Mouse (Mus musculus): Measurements from ENCODE around the gene Ifi47.
"Not testable (repeated sequence)": the region's sequence is repeated elsewhere in the genome, so short reads cannot be mapped to it uniquely, and the experiment has no call there.

Gene Ifi47

DNA sequence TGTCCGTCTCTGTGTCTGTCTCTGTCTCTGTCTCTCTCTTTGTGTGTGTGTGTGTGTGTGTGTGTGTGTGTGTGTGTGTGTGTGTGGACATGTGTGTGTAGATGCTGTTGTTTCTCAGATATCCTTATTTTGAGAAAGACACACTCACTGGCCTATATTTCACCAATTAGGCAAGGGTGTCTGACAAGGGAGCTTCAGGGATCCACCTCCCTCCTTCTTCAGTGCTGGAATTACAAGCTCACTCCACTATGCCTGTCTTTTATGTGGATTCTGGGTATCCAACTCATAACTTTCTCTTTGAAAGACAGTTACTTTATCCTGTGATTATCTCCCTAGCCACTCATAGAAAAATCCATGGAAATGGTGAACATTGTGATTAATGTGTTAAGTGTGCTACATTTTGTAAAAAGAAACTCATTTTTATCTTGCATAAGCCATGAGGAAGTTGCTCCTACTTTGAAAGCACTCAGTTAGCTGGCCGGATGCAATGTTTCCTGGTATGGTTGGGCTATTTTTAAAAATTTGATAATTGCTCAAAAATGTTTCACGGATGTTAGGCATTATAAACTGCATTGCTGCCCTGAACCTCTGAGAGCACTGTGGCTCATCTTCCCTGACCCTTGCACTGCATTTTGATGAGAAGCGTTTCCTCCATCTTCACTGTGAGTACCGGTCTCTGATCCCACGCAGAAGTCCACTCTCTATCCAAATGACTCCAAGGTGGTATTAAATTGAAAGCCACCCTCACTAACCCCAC lies at the start of gene Ifi47:
Gene Ifi47 (plus strand): TSS at position 587 of the 757 bp plus-strand sequence.
- not testable (repeated sequence) for DNase-seq (ENCODE audit: low read depth, low spot score)

DNA sequence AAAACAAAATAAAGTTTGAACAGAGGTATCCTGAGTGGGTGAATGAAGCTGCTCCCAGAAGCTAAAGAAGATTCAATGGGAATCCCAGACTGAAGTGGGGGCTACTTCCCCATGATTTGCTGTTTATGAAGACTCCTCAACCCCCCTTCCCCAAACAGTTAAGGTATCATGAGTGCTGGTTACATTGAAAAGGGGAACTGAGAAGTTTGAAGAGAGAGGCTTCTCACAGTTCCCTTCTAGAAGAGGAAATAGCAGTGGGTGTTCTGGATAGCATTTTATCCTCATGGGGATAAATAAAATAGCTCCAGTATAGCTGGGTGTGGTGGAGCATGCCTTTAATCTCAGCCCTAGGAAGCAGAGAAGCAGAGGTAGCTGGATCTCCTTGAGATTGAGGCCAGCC lies 26.3 kb upstream of the Ifi47 start:
- not testable (repeated sequence) for DNase-seq (ENCODE audit: low read depth, low spot score)

- DNase-seq (ENCODE audit: low read depth, low spot score): not testable (repeated sequence)
Observed at GRCm38 (mm10) chr11:49051093-49051891, 25.1 kb upstream of the Ifi47 start, which contains the start of gene 9930111J21Rik2. 9930111J21Rik2 (minus strand) TSS chr11:49051242.

DNA sequence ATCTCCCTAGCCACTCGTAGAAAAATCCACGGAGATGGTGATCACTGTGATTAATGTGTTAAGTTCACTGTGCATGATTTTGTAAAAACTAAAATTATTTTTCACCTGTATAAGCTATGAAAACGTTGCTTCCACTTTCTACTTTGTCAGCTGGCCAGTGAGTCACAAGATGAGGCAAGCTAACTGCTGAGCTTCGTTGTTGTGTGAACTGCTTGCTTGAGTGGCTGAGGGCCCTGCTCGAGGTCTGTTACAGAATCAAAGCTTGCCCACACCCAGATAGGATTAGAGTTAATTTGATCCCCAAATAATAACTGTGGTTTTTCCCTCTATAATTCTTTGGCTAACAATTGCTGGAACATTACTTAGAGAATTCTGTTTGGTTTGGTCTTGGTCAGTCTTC lies 24.5 kb upstream of the Ifi47 start:
- not testable (repeated sequence) for DNase-seq (ENCODE audit: low read depth, low spot score)

- not testable (repeated sequence) for DNase-seq (ENCODE audit: low read depth, low spot score)
Observed at GRCm38 (mm10) chr11:49060061-49060460, 16.3 kb upstream of the Ifi47 start.

DNA sequence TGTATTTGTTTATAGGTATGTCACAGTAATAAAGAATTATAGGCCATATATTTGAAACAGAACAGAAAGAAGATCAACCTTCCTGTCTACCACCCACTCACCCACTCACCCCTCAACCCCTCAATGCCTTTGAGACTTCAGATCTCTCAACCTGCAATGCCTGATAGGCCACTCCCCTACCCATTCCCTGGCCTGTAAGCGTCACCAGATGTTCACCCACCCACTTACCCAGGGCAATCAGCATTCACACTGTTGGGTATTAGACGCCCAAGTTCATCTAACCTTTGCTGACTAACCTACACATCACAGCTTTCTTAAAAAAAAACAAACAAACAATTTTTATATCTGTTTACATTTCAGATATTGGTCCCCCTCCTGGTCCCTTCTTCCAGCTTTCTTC lies 14.5 kb upstream of the Ifi47 start:
- DNase-seq (ENCODE audit: low read depth, low spot score): not testable (repeated sequence)

DNA sequence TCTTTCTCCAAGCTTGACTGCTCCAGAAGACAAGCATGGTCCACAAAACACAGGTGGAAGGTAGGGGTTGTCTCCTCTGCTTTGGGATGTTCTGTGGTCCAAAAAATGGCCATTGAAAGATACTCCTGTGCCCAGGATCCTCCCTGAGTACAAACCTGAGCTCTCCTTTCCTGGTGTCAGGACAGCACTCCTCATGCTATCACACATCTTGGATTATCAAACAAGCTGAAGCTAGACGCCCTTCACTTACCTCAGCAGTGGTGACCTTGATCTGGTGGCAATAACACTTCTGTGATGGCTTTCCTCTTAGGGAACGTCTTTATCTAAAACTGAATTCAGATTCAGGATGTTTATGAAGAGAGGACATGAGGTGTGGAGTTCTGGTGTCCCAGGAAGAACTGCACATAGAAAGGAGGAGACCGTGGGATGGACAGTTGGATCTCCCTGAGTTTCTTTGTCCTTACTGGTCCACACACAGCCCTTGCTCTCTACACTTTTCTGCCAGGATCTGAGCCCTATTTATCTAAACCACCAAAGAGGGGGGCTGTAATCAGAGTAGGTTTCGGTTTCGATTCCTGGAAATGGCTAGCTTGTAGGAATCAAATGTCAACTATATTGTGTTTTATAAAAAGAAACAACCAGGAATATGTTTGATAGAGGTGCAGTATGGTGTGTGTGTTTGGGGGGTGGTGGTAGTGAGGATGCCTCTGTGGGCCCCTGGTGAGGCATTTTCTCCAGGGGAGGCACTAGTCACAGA lies 12.5 kb upstream of the Ifi47 start, which contains the start of gene Tgtp2:
Gene Tgtp2 (minus strand): TSS at position 494 of the 757 bp plus-strand sequence.
- DNase-seq (ENCODE audit: low read depth, low spot score): not testable (repeated sequence)

- DNase-seq (ENCODE audit: low read depth, low spot score): no peak
Observed at GRCm38 (mm10) chr11:49068358-49068757, 8.0 kb upstream of the Ifi47 start.

DNA sequence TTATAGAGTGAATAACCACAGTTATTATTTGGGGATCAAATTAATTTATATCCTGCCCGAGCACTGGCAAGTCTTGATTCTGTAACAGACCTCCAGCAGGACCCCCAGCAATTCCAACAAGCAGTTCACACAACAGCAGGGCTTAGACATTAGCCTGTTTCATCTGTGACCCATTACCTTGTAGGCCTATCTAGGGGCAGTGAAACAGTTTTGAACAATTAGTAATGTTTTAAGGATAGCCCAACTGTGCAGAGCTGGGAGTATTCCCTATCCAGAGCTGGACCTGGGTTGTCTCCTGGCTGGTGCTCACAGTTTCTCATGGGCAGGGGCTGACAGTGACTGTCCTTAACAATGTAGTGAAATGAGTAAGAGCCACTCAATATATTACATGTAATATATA lies 625 bp downstream of the Ifi47 start:
- DNase-seq (ENCODE audit: low read depth, low spot score): no peak

DNA sequence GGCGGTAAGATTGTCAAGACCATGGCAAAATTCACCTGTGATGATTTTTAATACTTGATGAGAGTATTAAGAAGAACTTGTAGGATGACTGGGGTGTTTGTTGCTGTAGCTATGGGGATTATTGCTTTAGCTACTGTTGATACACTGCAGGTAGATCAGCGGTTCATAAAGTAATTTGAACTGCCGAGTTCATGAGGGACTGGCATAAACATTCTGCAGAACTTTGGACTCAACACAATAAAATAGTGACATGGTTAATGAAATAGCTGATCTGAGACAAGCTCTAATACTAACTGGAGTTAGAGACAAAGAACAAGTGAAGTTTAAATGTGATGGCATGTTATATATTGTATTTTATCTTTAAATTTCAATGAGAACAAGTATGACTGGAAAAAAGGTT lies 2.3 kb downstream of the Ifi47 start:
- no peak for DNase-seq (ENCODE audit: low read depth, low spot score)

- no peak for DNase-seq (ENCODE audit: low read depth, low spot score)
Observed at GRCm38 (mm10) chr11:49080636-49081035, 4.2 kb downstream of the Ifi47 start.

- DNase-seq (ENCODE audit: low read depth, low spot score): no peak
Observed at GRCm38 (mm10) chr11:49081356-49081755, 5.0 kb downstream of the Ifi47 start.

- no peak for DNase-seq (ENCODE audit: low read depth, low spot score)
Observed at GRCm38 (mm10) chr11:49081886-49082285, 5.5 kb downstream of the Ifi47 start.

- DNase-seq (ENCODE audit: low read depth, low spot score): peak; percentile 44
Observed at GRCm38 (mm10) chr11:49083146-49083545, 6.8 kb downstream of the Ifi47 start.

- no peak for DNase-seq (ENCODE audit: low read depth, low spot score)
Observed at GRCm38 (mm10) chr11:49083808-49084207, 7.4 kb downstream of the Ifi47 start.

DNA sequence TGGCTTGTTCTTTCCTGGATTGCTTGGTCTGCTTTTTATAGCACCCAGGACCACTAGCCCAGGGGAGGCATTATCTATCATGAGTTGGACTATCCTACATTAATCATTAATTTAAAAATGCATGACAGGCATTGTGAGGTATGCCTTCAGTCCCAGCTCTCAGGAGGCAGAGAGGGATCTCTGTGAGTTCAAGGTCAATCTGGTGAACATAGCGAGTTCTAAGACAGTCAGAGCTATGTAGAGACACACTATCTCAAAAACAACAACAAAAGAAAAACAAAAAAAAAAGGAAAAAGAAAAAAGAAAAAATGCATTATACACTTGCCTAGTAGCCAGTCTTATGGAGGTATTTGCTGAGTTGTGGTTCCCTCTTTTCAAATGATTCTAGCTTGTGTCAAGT lies 8.0 kb downstream of the Ifi47 start:
- DNase-seq (ENCODE audit: low read depth, low spot score): no peak

- DNase-seq (ENCODE audit: low read depth, low spot score): no peak
Observed at GRCm38 (mm10) chr11:49084875-49085274, 8.5 kb downstream of the Ifi47 start.

DNA sequence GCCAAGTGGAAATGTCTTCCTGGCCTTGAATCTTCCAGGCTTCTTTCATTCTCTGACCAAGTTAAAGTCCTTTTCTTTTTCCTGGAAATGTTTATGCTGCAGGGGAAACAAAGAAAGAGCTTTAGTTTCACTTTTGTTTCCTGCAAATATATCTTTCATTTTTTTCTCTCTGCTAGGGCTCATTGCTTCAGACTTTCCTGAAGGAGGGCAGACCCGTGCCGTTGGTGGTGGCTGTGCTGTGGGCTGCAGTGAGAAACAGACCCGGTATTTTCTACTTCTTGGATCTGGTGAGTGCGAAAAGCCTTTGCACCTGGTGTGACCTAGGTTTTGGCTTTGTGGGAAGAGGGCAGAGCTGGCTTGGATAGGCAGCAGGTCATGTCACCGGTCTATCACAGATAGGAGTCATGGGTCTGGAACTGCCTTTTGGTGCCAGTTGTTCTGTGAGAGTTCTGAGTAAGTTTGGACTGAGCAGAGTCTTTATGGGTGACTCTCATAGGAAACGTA lies 10.5 kb downstream of the Ifi47 start:
- DNase-seq (ENCODE audit: low read depth, low spot score): no peak

DNA sequence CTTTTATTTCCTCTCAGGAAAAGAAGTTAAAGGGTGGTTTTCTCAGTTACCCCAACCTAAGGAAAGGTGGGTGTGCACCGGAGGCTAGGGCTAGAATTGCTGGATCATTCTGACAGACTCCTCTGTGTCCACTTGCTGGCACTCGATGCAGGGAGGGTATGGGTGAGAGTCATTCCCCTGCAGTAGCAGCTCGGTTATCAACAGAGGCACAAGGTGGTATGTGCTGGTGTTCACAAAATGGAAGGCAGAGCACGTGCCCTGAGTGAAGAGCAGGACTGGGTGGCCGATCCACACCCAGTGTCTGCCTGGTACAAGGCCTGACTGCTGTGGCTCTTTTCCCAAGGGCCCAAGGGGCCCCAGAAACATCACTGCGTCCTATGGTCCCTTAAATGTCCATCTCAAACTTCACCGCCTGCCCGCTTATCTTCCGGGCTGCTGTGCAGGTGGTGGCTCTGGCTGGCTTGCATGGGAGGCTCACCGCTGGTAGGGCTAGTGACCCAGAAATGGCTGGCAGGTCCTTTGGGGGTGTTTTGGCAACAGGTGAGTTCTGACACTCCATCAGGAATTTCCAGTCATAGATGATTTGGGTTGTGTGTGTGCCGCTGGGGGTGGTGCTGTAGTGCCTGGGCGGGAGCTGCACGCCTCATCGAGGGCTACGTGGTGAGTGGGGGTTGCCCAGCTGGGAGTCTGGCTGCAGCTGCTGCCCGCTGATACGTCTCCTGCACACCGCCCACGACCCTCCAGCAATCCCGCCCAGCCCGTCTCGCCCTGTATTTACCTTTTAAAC lies 11.6 kb downstream of the Ifi47 start:
- DNase-seq (ENCODE audit: low read depth, low spot score): no peak

- DNase-seq (ENCODE audit: low read depth, low spot score): no peak
Observed at GRCm38 (mm10) chr11:49088990-49089652, 12.7 kb downstream of the Ifi47 start.
